Mouse (Mus musculus): Measurements from ENCODE around the gene Irx4. TPM values are rescaled to one million over a fixed set of nuclear protein-coding genes. Genes with fewer than 3 reads are reported as not detected.
A peak's percentile ranks its signal among the peaks of the same experiment; 100 is the strongest.

The Irx4 gene
- total RNA-seq, 2 experiments from 2014 or later: not detected

DNA sequence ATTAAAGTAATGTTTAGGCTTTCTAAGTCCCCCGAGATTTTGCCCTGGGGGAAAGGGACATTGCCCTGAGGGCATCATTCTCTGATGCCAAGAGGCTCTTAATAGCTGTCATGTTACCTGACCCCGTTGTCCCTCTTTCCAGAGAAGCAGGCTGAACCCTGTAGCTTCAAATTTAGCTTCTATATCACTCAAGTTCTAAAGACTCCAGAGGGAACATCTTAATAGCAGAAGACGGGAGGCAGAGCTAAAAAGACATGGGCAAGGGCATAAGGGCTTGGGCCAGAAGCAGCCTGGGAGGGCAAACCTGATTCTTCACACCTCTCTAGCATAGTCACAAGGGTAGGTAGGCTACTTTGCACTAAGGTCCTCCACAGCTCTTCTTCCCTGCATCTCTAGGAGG, 9.6 kb downstream of the Irx4 start:
- no peak for DNase-seq (ENCODE audit: low spot score in 2 of 2)

DNA sequence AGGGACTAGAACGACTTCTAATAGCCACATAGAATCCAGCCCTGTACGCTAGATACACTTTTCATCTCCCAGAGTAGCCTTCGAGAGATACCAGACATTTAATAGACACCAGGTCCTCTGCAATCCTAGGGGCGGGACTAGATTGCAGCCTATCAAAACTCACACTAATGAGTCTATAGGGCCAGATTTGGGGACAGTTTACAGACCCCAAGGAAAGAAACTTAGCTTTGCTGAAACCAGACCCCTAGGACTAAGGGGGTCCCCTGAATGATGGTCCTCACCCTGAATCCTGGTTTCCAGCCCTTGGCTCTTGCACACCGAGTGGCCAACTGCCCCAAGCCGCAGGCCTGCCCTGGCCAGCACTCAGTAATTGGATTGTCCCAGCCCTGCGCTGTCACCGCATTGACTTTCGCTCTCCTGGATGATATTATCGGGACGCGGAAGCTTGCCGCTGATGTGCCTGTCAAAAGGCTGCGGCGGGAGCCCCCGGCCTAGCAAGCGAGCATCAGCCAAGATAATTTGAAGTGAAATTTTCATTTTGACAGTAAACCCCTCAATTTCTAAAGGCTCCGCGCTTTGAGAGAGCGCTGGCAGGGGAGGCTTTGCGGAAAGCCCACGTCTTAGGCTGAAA, 10.3 kb downstream of the Irx4 start:
- no peak for DNase-seq (ENCODE audit: low spot score in 2 of 2)

DNA sequence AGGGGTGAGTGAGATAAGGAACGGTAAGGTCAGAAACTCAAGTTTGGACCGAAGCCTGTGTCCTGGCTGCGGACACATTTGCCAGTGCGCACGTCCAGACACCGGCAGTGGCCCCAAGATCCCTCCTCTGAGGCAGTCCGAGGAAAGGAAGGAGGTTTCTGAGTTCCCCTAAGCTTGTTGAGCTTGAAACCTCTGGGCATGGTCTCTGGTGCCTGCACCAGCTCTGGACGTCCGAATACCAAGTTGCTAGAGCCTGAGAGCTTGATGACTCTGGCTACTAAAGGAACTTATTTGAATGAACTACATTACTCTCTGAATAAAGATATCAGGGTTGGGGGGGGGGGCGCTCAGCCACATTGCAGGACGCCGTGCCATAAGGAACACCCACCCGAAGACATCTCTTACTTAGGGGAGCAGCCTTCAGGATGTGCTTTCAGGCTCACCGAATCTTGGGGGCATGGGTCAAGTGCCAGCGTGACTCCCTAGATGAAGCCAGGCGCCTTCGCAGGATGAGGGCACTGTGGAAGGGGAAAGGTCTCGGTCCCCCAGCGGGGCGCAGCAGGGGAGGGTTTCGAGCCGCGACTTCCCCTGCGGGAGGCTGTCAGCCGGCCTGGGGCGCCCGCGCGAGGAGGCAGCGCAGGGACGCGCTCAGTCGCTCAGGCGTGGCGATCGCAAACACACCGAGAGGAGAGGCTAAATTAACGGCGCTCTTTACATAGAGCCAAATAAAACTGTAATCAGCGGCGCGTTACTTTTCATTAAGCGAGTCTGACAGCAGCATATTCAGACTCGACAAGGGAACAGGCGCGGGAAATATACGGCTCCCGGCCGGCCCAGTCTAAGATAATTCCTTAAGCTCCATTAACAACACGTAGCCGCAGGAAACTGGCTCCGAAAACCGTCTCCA, 11.3 kb downstream of the Irx4 start:
- no peak for DNase-seq (ENCODE audit: low spot score in 2 of 2)

DNA sequence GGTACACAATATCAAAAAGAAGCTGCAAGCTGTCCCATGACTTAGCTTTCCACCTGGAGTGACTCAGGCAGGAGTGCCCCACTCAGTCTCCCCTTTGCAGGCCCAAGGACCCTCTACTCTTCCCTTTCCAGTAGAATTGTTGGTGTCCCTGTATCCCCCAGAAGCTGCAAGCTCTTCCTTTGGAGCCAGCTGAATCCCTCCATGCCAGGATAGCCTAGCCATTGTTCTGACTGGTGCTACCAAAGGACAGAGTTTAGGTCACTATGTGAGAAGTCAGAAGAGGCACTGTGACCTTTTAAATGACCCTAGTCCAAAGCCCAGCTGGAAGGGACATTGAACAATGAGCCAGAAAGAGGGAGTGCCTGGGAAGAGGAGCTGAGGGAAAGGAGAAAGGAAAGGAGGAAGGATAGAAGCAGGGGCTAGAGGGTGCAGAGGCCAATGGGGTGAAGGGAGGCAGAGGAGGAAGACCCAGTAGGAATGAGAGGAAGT, 12.6 kb downstream of the Irx4 start:
- no peak for DNase-seq (ENCODE audit: low spot score in 2 of 2)

DNA sequence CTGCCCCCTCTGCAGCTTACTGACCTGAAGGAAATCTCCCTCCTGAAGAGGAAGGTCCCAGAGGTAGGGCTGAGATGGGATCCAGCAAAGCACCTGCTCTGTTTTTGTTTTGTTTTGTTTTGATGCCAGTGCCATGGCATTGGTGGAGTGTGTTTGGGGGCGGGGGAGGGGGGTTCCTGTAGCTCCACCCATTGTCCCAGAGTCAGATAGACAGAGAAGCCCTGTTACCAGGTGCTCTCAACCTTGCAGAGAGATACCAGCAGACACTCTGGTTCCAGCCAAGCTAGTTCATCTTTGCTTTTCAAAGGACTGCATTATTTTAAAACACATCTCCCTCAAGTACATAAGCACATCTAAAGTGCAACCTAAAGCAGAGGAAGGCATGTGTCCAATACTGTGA, 13.3 kb downstream of the Irx4 start:
- DNase-seq (ENCODE audit: low spot score in 2 of 2): no peak

DNA sequence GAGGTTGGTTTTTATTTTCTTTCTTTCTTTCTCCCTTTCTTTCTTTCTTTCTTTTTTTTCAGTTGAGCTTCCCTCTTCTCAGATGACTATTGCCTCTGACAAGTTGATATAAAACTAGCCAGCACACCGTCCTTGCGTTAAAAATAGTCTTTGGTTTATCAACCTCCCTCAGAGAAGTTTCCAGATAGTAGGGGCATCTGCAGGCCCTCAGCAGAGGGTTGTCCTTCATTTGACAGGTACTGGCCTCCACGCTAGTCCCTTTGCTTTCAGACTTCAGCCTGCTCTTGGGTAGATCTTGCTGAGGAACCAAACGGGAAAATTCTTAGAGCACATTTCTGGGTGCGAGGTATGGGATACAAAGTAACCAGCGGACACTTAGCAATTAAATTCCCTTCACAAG, 17.1 kb downstream of the Irx4 start:
- DNase-seq (ENCODE audit: low spot score in 2 of 2): no peak

DNA sequence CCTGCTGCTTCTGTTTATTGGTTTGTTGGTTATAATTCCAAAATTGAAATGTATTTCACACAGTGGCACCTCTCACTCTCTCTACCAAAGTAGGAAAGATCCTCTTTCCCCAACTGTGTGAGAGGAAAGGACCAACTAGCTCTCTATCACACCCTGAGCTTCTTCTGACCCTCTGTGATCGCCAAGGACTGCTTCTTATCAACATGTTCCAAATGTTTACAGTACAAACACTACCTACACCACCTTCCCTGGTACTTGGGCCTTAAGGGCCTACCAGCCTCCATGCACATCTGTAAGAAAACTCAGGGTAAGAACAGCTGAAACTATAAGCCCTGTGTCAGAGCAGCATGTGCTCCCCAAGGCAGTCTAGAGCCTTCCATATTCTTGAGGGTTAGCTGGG, 17.5 kb downstream of the Irx4 start:
- DNase-seq (ENCODE audit: low spot score in 2 of 2): no peak

DNA sequence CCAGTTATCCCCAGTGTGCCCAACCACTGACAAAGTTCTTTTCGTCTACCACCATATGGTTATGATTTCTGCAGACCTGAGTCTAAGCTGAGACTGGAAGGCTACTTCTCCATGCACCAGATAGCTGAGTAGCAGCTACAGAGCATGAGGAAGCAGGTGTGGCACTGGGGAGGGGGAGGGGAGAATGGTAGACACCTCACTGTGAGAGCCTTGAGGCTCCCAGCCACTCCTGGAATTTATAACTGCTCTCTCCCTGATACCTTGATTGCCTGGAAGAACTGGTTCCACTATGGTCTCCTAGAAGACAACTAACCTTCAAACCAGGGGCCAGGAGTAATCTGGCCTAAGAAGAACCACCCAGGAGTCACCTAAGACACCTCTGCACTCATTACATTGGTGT, 18.9 kb downstream of the Irx4 start:
- no peak for DNase-seq (ENCODE audit: low spot score in 2 of 2)

DNA sequence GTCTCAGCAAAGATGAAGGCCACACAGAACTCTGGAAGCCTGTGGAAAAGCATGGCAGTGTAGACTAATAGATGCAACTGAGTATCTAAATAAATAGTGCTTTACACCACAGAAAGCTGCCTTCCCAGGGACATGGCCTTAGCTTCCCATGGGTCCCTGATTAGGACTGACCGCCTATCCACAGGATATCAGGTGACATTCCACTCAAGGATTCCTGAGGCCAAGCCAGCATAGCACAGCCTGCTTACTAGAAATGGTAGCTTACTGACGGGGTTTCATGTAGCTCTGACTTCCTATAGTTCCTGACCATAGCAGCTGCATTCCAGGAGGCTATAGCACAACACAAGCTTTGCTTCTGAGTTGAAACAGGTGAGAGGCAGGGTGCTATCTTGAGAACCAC, 22.1 kb downstream of the Irx4 start:
- DNase-seq (ENCODE audit: low spot score in 2 of 2): no peak

DNA sequence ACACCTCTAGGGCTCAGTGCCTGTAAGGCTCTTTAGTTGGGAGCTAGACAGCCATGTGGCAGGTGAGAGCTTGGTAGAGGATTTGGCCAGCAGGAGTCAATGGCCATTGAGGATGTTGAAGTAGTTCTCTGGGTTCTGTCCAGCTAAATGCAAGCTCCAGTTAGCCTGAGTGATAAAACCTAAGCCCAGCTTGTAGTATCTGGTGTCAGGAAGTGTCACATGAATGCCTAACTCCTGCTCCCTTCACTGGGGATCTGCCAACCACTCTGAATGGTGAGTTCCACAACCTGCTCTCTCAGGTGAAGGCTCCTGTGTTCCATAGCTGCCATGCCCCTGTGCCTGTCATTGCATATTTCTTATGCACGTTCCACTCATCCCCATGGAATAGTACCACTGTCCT, 23.3 kb downstream of the Irx4 start:
- DNase-seq (ENCODE audit: low spot score in 2 of 2): no peak

DNA sequence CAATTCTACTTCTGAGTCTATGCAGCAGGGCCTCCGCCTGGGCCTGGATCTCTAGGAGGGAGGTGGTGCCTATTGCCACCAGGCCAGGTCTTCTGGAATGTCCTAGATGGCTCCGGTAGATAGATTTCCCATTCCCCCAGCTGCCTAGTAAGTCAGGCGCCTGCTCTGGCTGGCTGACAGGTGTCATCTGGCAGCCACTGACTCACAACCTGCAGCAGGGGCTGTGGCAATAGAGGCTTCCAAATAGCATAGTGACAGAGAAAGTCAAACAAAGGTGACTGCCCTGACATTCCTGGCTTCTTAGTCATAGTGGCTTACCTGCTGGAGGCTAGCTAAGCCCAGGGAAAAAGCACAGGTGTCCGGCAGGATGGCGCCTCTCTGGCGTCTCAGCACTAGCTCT, 29.9 kb downstream of the Irx4 start:
- no peak for DNase-seq (ENCODE audit: low spot score in 2 of 2)

DNA sequence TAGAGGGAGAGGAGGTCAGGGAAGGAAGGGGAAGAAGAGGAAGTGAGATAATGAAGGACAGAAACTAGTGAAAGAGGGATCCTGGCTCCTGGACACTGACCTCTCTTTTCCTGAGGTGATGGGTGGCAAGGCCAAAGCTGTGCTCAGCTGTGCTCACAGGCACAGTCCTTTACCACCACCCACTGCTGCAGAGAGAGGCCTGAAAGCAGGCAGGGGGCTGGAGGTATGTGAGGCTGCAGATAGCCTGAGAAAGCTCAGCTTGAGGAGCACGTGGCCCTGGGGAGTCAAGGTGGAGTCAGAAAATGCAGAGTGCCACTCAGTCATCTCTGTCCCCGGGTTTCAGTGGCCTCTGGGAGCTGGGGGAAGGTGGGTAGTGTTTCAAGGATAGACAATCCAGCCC, 30.8 kb downstream of the Irx4 start:
- DNase-seq (ENCODE audit: low spot score in 2 of 2): no peak

DNA sequence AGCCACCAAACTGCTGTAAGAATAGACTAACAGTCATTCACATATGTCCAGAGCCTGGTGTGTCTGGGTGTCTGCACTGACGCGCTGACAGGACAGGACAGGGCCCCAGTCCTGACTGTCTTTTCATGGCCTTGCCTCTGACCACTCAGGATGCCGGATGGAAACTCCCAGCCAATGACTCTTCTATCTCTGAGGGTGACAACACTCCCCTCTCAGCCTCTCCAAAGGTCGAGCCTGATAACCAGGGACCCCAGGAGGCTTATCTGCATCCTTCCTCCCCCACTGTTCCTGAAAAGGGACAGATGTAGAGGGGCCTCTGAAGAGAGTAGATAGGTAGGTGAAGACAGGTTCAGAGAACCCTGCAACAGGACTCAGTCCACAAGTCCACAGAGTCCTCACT, 38.4 kb downstream of the Irx4 start:
- no peak for DNase-seq (ENCODE audit: low spot score in 2 of 2)

DNA sequence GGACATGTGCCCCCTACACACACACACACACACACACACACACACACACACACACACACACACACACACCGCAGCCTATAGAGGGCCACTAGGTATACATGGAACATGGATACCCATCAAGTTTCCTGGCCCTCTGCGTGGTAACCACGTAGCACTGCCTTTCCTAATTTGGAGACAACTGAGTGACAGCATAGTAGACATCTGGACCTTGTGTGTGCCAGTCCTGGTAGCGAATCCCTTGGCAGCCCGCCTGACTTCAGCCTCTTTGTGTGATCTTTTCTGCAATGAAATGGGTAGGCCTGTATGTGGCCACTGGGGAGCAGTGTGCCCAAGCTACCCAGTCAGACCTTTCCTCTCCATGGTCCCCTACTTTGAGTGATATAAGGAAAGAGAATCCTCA, 39.0 kb downstream of the Irx4 start:
- no peak for DNase-seq (ENCODE audit: low spot score in 2 of 2)

DNA sequence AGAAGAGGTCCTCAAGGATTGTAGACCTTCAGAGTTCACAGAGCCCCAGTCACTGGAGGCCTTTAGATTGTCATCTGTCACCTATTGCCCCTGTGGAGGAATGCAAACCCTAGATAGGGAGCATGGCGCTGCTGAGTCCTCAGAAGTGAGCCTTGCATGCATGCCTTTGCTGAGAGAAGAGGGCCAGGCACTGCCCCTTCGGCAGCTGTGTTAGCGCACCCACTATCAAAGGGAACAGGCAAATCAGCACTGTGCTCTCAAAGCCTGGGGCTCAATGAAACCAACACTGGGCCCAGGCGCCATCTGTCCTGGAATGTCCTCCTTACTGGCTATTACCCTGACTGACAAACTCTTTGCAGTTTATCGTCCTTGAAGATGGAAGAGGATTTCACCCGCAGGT, 44.5 kb downstream of the Irx4 start:
- DNase-seq (ENCODE audit: low spot score in 2 of 2): no peak

DNA sequence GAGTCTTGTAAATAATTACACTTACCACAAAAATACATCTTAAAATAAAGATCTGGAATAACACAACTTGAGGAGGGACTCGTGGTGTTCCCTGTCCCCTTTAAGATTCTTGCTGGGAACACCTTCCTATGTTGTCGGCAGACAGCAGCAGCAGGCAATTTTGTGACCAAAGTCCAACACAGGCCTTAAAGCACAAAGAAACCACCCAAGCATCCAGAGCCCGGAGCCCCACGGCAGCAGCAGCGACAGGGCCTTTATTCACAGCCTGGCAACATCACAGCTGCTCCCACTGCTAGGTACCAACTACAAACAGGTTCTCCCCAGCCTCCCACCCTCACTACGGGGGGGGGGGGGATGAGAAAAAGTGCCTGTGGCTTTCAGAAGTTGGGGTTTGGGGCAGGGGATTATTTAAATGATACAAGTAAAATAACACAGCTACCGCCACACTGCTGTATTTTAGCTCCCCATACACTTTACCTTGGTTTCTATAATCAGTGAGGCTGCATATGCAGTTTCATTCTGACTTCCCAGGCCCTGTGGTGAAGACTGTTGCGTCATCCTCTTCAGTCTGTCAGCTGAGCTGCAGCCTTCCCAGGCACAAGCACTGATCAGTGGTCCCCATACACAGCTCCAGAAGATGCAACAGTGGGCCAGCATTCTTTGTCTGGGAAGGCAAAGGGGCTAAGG, 45.3 kb downstream of the Irx4 start:
- no peak for DNase-seq (ENCODE audit: low spot score in 2 of 2)

DNA sequence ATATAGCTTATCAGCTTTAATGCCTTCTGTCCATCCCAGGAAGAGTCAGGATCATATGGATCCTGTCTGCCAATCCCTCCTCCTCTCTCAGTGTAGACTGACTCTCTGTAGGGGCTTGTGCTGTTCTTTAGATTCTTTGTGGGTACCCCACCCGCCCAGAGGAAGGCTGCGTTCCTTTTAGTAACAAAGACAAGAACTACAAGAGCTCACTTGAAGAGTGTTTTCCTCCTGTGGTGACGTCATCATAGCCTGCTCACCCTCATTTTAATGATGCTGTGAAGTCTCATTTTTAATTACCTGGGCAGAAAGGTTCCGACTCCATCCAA, 45.8 kb downstream of the Irx4 start:
- DNase-seq (ENCODE audit: low spot score in 2 of 2): no peak

DNA sequence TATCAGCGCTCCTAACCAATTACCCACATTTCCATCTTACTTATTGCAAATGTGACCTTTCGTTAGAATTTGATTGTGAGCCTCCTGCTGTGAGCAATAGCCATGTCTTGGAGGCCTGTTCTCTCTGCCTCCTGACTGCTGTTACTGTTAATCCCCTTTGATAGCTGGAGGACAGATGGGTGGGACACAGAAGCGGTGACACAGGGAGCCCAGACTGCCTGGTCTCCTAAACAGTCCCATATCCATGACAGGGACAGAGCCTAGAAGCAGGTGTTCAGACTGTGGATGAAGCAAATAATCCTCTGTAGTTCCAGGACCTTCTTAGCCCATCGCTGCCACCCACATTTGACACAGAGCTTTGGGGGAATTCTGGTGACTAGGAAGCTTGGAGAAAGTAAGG, 46.2 kb downstream of the Irx4 start:
- no peak for DNase-seq (ENCODE audit: low spot score in 2 of 2)

DNA sequence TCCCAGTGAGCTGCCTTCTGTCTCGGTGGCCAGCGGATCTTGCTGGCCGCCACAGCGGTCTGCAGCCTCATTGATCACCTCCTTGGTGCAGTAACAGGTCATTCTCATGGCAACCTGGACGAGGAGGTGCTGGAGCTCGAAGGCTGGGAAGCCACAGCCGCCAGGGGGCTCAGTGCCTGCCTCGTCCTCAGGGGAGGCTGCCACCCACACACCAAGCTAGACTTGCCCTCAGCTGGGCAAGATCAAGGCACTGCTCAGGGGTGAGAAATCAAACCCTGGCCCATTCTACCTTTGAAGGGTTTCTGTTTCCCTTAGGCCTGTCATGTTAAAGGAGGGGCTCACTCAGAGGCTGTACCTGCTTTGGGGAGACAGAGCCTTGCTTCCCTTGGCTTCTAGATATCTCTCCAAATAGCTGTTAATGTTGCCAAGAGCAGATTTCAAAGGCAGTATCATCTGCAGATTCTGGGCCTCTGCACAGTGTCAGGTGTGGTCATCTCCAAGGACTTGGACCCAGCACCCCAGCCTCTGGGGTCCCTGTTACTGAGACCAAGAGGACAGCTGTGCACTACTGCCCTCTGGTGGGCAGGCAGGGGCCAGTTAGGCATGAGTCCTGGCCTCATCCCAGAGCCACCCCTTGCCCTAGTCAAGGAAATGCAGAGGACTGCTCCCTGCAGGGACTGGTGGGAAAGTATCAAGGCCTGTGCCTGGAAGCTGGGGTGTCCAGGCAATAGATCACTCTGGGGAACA, 50.1 kb downstream of the Irx4 start:
- DNase-seq (ENCODE audit: low spot score in 2 of 2): peak in 1 of 2 experiments; percentile 44

Measured in left cerebral cortex, adult 18-20 months (tissue).